Mouse (Mus musculus) intestine, embryonic 14.5 days (tissue): ENCODE results near the gene Prkaca. TPM values are rescaled to one million over a fixed set of nuclear protein-coding genes. Genes with fewer than 3 reads are reported as not detected.

ENCODE experiments used
- ATAC-seq: fragments of 200-750 bp; cut with Nextera tagmentation; replicated peaks from 2 replicates; pipeline ENCODE4 v1.8.0; 2017; ENCODE audit warnings: low read depth, moderate number of reproducible peaks, moderate TSS enrichment, moderate library complexity; ENCODE audit not compliant: low FRiP score, low TSS enrichment
- DNase-seq: peaks from one replicate; pipeline ENCODE4 v3.0.0-alpha.2; 2018; ENCODE audit warnings: low spot score
- H3K27ac ChIP-seq: fragments of 300-500 bp; sonication (generic); 2 replicates; pipeline ENCODE4 v1.5.1; 2014; ENCODE audit warnings: low read depth, mild to moderate bottlenecking, control low read depth
- H3K27me3 ChIP-seq: fragments of 300-500 bp; sonication (generic); replicated peaks from 2 replicates; pipeline ENCODE4 v1.6.1; 2014; ENCODE audit warnings: low read length, control low read depth; ENCODE audit not compliant: control insufficient read depth, insufficient read depth
- H3K36me3 ChIP-seq: fragments of 300-500 bp; sonication (generic); 2 replicates; pipeline ENCODE4 v1.6.1; 2014; ENCODE audit warnings: low read length, control low read depth; ENCODE audit not compliant: control insufficient read depth, insufficient read depth
- H3K4me1 ChIP-seq: fragments of 300-500 bp; sonication (generic); replicated peaks from 2 replicates; pipeline ENCODE4 v1.6.1; 2014; ENCODE audit warnings: low read length, control low read depth, mixed read lengths; ENCODE audit not compliant: control insufficient read depth, insufficient read depth
- H3K4me2 ChIP-seq: fragments of 300-500 bp; sonication (generic); 2 replicates; pipeline ENCODE4 v1.6.1; 2014; ENCODE audit warnings: low read length
- H3K4me3 ChIP-seq: fragments of 300-500 bp; sonication (generic); 2 replicates; pipeline ENCODE4 v1.5.1; 2014; ENCODE audit warnings: low read depth, low read length, control low read depth, mixed read lengths
- H3K9ac ChIP-seq: fragments of 300-500 bp; sonication (generic); 2 replicates; pipeline ENCODE4 v1.6.1; 2014; ENCODE audit warnings: mild to moderate bottlenecking, low read length
- H3K9me3 ChIP-seq: fragments of 300-500 bp; sonication (generic); 2 replicates; pipeline ENCODE4 v1.6.1; 2016; ENCODE audit warnings: low read length, control low read depth; ENCODE audit not compliant: control insufficient read depth
- WGBS: fragments of 180-500 bp; shearing (Covaris S2); extraction: QIAGEN DNeasy Blood & Tissue Kit; methylation state at CpG from one replicate; pipeline ENCODE4 v1.1.7; 2014; 5-methylcytosine and 5-hydroxymethylcytosine counted together
- polyA plus RNA-seq: library from polyadenylated mRNA; unstranded; fragments of >200 nt; fragmentation: Nextera tagmentation; extraction: Ambion mirVana; gene quantifications from 2 replicates; pipeline ENCODE4 v1.2.1, GENCODE M21; 2014

Gene Prkaca
- polyA plus RNA-seq, 1 experiment from 2014 or later: 105 TPM

- ATAC-seq (no peak), DNase-seq (no peak)
- H3K9me3 ChIP-seq: no peaks in the 10 kb centered on the region
- no peak overlapping the region for H3K27ac ChIP-seq
- no peaks in the 10 kb centered on the region for H3K27me3 ChIP-seq
- WGBS: 73% methylated on average over 6 of the region's 6 CpGs
- H3K4me1 ChIP-seq: no peaks in the 10 kb centered on the region
- H3K9ac ChIP-seq: no peak overlapping the region
- peaks cover 26% of the 10 kb centered on the region for H3K36me3 ChIP-seq
- H3K4me2 ChIP-seq: no peak overlapping the region
- no peak overlapping the region for H3K4me3 ChIP-seq
Observed at GRCm38 (mm10) chr8:83941066-83941677, 31.6 kb upstream of the Prkaca start.

GRCm38 (mm10) chr8:83942446-83942845 is 30.3 kb upstream of the Prkaca start:
- H3K4me1 ChIP-seq: no peaks in the 10 kb centered on the region
- 63% methylated on average over 1 of the region's 1 CpGs for WGBS
- ATAC-seq: no peak
- no peak overlapping the region for H3K27ac ChIP-seq
- no peaks in the 10 kb centered on the region for H3K27me3 ChIP-seq
- H3K9ac ChIP-seq: no peak overlapping the region
- H3K4me2 ChIP-seq: no peak overlapping the region
- H3K36me3 ChIP-seq: peaks cover 18% of the 10 kb centered on the region
- no peaks in the 10 kb centered on the region for H3K9me3 ChIP-seq
- no peak overlapping the region for H3K4me3 ChIP-seq
- DNase-seq: no peak

GRCm38 (mm10) chr8:83945540-83945939 is 27.3 kb upstream of the Prkaca start:
- DNase-seq (no peak), ATAC-seq (no peak)
- Histone ChIP-seq H3K4me2 (no peak overlapping the region), H3K36me3 (no peaks in the 10 kb centered on the region), H3K27me3 (no peaks in the 10 kb centered on the region), H3K4me3 (no peak overlapping the region), H3K4me1 (no peaks in the 10 kb centered on the region), H3K27ac (no peak overlapping the region), H3K9me3 (no peaks in the 10 kb centered on the region), H3K9ac (no peak overlapping the region)
- WGBS: 56% methylated on average over 3 of the region's 3 CpGs

GRCm38 (mm10) chr8:83954749-83955105 is 18.1 kb upstream of the Prkaca start:
- Histone ChIP-seq H3K27ac (no peak overlapping the region), H3K4me3 (peak overlapping the region; percentile 74), H3K9ac (peak overlapping the region; percentile 45), H3K4me2 (peak overlapping the region; percentile 56), H3K4me1 (peaks cover 10% of the 10 kb centered on the region), H3K36me3 (no peaks in the 10 kb centered on the region), H3K9me3 (no peaks in the 10 kb centered on the region), H3K27me3 (no peaks in the 10 kb centered on the region)
- DNase-seq (no peak), ATAC-seq (no peak)
- WGBS: 2% methylated on average over 14 of the region's 14 CpGs

GRCm38 (mm10) chr8:83955106-83955957 is 17.5 kb upstream of the Prkaca start, which contains the start of the genes Gm10644 and Asf1b:
Gene Gm10644 (minus strand): TSS chr8:83955205.
Gene Asf1b (plus strand): TSS chr8:83955507.
- DNase-seq: peak; percentile 96
- H3K27ac ChIP-seq: no peak within 1 kb of the TSS
- peak within 1 kb of the TSS; percentile 74 for H3K4me3 ChIP-seq
- H3K4me1 ChIP-seq: peaks cover 10% of the 10 kb centered on the region
- H3K9me3 ChIP-seq: no peaks in the 10 kb centered on the region
- peak within 1 kb of the TSS; percentile 72 for H3K4me2 ChIP-seq
- H3K9ac ChIP-seq: peak within 1 kb of the TSS; percentile 56
- under 1% methylated on average over 74 of the region's 75 CpGs for WGBS
- H3K27me3 ChIP-seq: no peaks in the 10 kb centered on the region
- ATAC-seq: peak; percentile 99
- H3K36me3 ChIP-seq: no peaks in the 10 kb centered on the region

- H3K36me3 ChIP-seq: no peaks in the 10 kb centered on the region
- ATAC-seq (no peak), DNase-seq (no peak)
- peaks cover 10% of the 10 kb centered on the region for H3K4me1 ChIP-seq
- H3K9me3 ChIP-seq: no peaks in the 10 kb centered on the region
- H3K27me3 ChIP-seq: no peaks in the 10 kb centered on the region
- peak overlapping the region; percentile 74 for H3K4me3 ChIP-seq
- peak overlapping the region; percentile 56 for H3K9ac ChIP-seq
- 4% methylated on average over 15 of the region's 15 CpGs for WGBS
- H3K27ac ChIP-seq: no peak overlapping the region
- peak overlapping the region; percentile 72 for H3K4me2 ChIP-seq
Observed at GRCm38 (mm10) chr8:83955958-83956218, 16.9 kb upstream of the Prkaca start.

- H3K4me2 ChIP-seq: peak overlapping the region; percentile 72
- 20% methylated on average over 1 of the region's 1 CpGs for WGBS
- peaks cover 10% of the 10 kb centered on the region for H3K4me1 ChIP-seq
- ATAC-seq (no peak), DNase-seq (no peak)
- peak overlapping the region; percentile 74 for H3K4me3 ChIP-seq
- H3K27ac ChIP-seq: no peak overlapping the region
- H3K36me3 ChIP-seq: no peaks in the 10 kb centered on the region
- H3K27me3 ChIP-seq: no peaks in the 10 kb centered on the region
- H3K9me3 ChIP-seq: no peaks in the 10 kb centered on the region
- H3K9ac ChIP-seq: peak overlapping the region; percentile 56; the same call in 1 of the 2 replicates
Observed at GRCm38 (mm10) chr8:83956789-83957188, 16.0 kb upstream of the Prkaca start.

- WGBS: 89% methylated on average over 5 of the region's 5 CpGs
Observed at GRCm38 (mm10) chr8:83964015-83964765, 8.6 kb upstream of the Prkaca start.

More at GRCm38 (mm10) chr8:83964015-83964765, 8.6 kb upstream of the Prkaca start:
- no peak overlapping the region for H3K4me3 ChIP-seq
- H3K9me3 ChIP-seq: no peaks in the 10 kb centered on the region
- peaks cover 32% of the 10 kb centered on the region for H3K36me3 ChIP-seq
- no peak for ATAC-seq
- H3K27me3 ChIP-seq: no peaks in the 10 kb centered on the region
- H3K27ac ChIP-seq: no peak overlapping the region
- no peaks in the 10 kb centered on the region for H3K4me1 ChIP-seq
- no peak overlapping the region for H3K9ac ChIP-seq
- no peak overlapping the region for H3K4me2 ChIP-seq
- no peak for DNase-seq
